Mouse (Mus musculus) cerebellum, adult 2 months (tissue): ENCODE measurements at regions not wholly inside any gene's neighbourhood (a gene's known extent, or its start where the extent isn't known, plus 50 kb on each side); places are given as distances from the start of the nearest gene placed in this dataset.

Source experiments
- CTCF ChIP-seq: fragments of 200-500 bp; IDR thresholded peaks from 2 replicates; pipeline ENCODE4 v1.5.1; 2011; ENCODE audit warnings: low read depth, mild to moderate bottlenecking, control low read depth, low read length, moderate library complexity, borderline replicate concordance; ENCODE audit not compliant: insufficient read depth
- POLR2A ChIP-seq: fragments of 200-500 bp; IDR thresholded peaks from 2 replicates; pipeline ENCODE4 v1.6.1; 2011; ENCODE audit warnings: low read length, control low read depth, borderline replicate concordance; ENCODE audit not compliant: insufficient read depth

- TF ChIP-seq POLR2A: no peak
- TF ChIP-seq CTCF: no peak
These were observed 368.2 kb downstream of the Agtpbp1 start for GRCm38 (mm10) chr13:59216686-59217298.
